In genomic region chr19:7054772-7055171, GRCm38 (mm10) we compare ENCODE assay signal across 12 mouse cellular contexts. TPM values are rescaled to one million over a fixed set of nuclear protein-coding genes. Genes with fewer than 3 reads are reported as not detected.
A peak's percentile ranks its signal among the peaks of the same experiment; 100 is the strongest.
DNase-seq lines count a peak whose midpoint lies in the region; ATAC-seq and TF ChIP-seq lines count a peak whose summit lies in the region.
"Had no signal": no experiment of that assay in that cellular context is flagged by ENCODE, and none has a peak within 500 bp of the region (broad histone marks: within the 10 kb centered on the region; RNA-seq: fewer than 3 reads in every experiment).

No protein-coding gene starts in this region.

- 47% methylated on average over 10 of the region's 10 CpGs for WGBS in embryonic facial prominence, embryonic 13.5 days
- 77% methylated on average over 10 of the region's 10 CpGs for WGBS in embryonic facial prominence, embryonic 10.5 days
- 39% methylated on average over 10 of the region's 10 CpGs for WGBS in lung, postnatal 0 days
- WGBS in stomach, embryonic 16.5 days = 47% methylated on average over 10 of the region's 10 CpGs

- no peak for TF ChIP-seq CTCF in lung, postnatal 0 days (IDR thresholded peaks at IDR 0.05)

- H3K4me2 ChIP-seq in embryonic facial prominence, embryonic 13.5 days = no peak overlapping the region
- H3K4me2 ChIP-seq in lung, postnatal 0 days (replicated peaks; ENCODE audit: low read depth, low read length) = no peak overlapping the region
- H3K4me2 ChIP-seq in stomach, embryonic 16.5 days (ENCODE audit: low read depth, low read length) = no peak overlapping the region
- H3K4me2 ChIP-seq: liver, embryonic 13.5 days had no signal

- no peaks in the 10 kb centered on the region for H3K36me3 ChIP-seq in embryonic facial prominence, embryonic 13.5 days
- H3K36me3 ChIP-seq in embryonic facial prominence, embryonic 10.5 days (replicated peaks) = no peaks in the 10 kb centered on the region
- H3K36me3 ChIP-seq in lung, postnatal 0 days (ENCODE audit: insufficient read depth, low read length) = no peaks in the 10 kb centered on the region
- no peaks in the 10 kb centered on the region for H3K36me3 ChIP-seq in stomach, embryonic 16.5 days (ENCODE audit: control insufficient read depth, insufficient read depth, low read length)
- H3K36me3 ChIP-seq: forebrain, embryonic 10.5 days; liver, embryonic 13.5 days had no signal

- H3K27me3 ChIP-seq in embryonic facial prominence, embryonic 13.5 days = no peaks in the 10 kb centered on the region
- peaks cover 47% of the 10 kb centered on the region for H3K27me3 ChIP-seq in embryonic facial prominence, embryonic 10.5 days (replicated peaks; ENCODE audit: low read depth, poor library complexity, severe bottlenecking)
- no peaks in the 10 kb centered on the region for H3K27me3 ChIP-seq in lung, postnatal 0 days (replicated peaks; ENCODE audit: insufficient read depth, low read length)
- no peaks in the 10 kb centered on the region for H3K27me3 ChIP-seq in stomach, embryonic 16.5 days (ENCODE audit: control insufficient read depth, insufficient read depth, low read length)
- H3K27me3 ChIP-seq: liver, embryonic 13.5 days had no signal

- peak overlapping the region; percentile 18; the same call in 1 of the 2 replicates for H3K27ac ChIP-seq in embryonic facial prominence, embryonic 13.5 days
- no peak overlapping the region for H3K27ac ChIP-seq in embryonic facial prominence, embryonic 10.5 days (replicated peaks)
- H3K27ac ChIP-seq in lung, postnatal 0 days (ENCODE audit: low read length) = no peak overlapping the region
- H3K27ac ChIP-seq in stomach, embryonic 16.5 days (ENCODE audit: low read length) = peak overlapping the region; percentile 16; the same call in 1 of the 2 replicates
- H3K27ac ChIP-seq: forebrain, embryonic 10.5 days; liver, embryonic 13.5 days had no signal

- H3K4me1 ChIP-seq in embryonic facial prominence, embryonic 13.5 days = peaks cover 29% of the 10 kb centered on the region
- peaks cover 29% of the 10 kb centered on the region for H3K4me1 ChIP-seq in embryonic facial prominence, embryonic 10.5 days
- H3K4me1 ChIP-seq in lung, postnatal 0 days (ENCODE audit: insufficient read depth, low read depth, low read length) = peaks cover 7% of the 10 kb centered on the region; the same call in 1 of the 2 replicates
- peaks cover 19% of the 10 kb centered on the region for H3K4me1 ChIP-seq in stomach, embryonic 16.5 days (ENCODE audit: control insufficient read depth, insufficient read depth, low read length)

- no peak for ATAC-seq in embryonic facial prominence, embryonic 13.5 days (ENCODE audit: insufficient number of reproducible peaks, insufficient read depth, low FRiP score, low TSS enrichment, low read depth)
- ATAC-seq in lung, postnatal 0 days = peak; percentile 13
- ATAC-seq in stomach, embryonic 16.5 days (ENCODE audit: insufficient read depth, low FRiP score) = no peak
- ATAC-seq: midbrain, embryonic 16.5 days had no signal

- DNase-seq in embryonic facial prominence, embryonic 10.5 days (ENCODE audit: low spot score) = no peak
- DNase-seq in lung, postnatal 0 days (ENCODE audit: low spot score) = peak; percentile 81
- DNase-seq in lung, postnatal 25 days (ENCODE audit: low spot score) = no peak
- peak; percentile 46 for DNase-seq in kidney, adult 9 months
- DNase-seq in thymus, postnatal 4 days = no peak
- no peak for DNase-seq in spleen, postnatal 4 days (ENCODE audit: low spot score in 2 of 2)
- DNase-seq: cerebellum, postnatal 14 days; liver, embryonic 13.5 days had no signal

- no peaks in the 10 kb centered on the region for H3K9me3 ChIP-seq in embryonic facial prominence, embryonic 13.5 days
- no peaks in the 10 kb centered on the region for H3K9me3 ChIP-seq in embryonic facial prominence, embryonic 10.5 days
- H3K9me3 ChIP-seq in lung, postnatal 0 days (ENCODE audit: low read length) = no peaks in the 10 kb centered on the region
- H3K9me3 ChIP-seq in stomach, embryonic 16.5 days (replicated peaks; ENCODE audit: control insufficient read depth, low read length) = no peaks in the 10 kb centered on the region
- H3K9me3 ChIP-seq: forebrain, embryonic 10.5 days; liver, embryonic 13.5 days had no signal

- no peak overlapping the region for H3K4me3 ChIP-seq in embryonic facial prominence, embryonic 13.5 days
- H3K4me3 ChIP-seq in embryonic facial prominence, embryonic 10.5 days = no peak overlapping the region
- H3K4me3 ChIP-seq in lung, postnatal 0 days (ENCODE audit: low read depth, low read length) = no peak overlapping the region
- H3K4me3 ChIP-seq in stomach, embryonic 16.5 days (replicated peaks; ENCODE audit: low read length) = no peak overlapping the region
- H3K4me3 ChIP-seq: forebrain, embryonic 10.5 days; liver, embryonic 13.5 days had no signal

- H3K9ac ChIP-seq in embryonic facial prominence, embryonic 13.5 days = 0 out of 2 replicates have a peak overlapping the region, but pooled peaks have one; percentile 4
- no peak overlapping the region for H3K9ac ChIP-seq in lung, postnatal 0 days (replicated peaks; ENCODE audit: low read depth)
- H3K9ac ChIP-seq in stomach, embryonic 16.5 days (ENCODE audit: low read length) = peak overlapping the region; percentile 32; the same call in 1 of the 2 replicates
- H3K9ac ChIP-seq: liver, embryonic 13.5 days had no signal

- TF ChIP-seq EP300 in lung, postnatal 0 days (IDR thresholded peaks at IDR 0.05) = peak; percentile 29; the same call in 1 of the 2 replicates

RNA-seq across cellular contexts. Expression of gene Macrod1, which starts 1.8 kb away (rescaled TPM):
- 7.1 and 9.0 TPM in 2 replicates for polyA plus RNA-seq in embryonic facial prominence, embryonic 13.5 days (2015; fragmentation: Nextera tagmentation; extraction: Ambion mirVana)
- 5.0 and 5.4 TPM in 2 replicates for polyA plus RNA-seq in embryonic facial prominence, embryonic 10.5 days (2016; fragmentation: Nextera tagmentation; extraction: Ambion mirVana)
- 16.0 and 19.4 TPM in 2 replicates for polyA plus RNA-seq in lung, postnatal 0 days (2015; fragmentation: Nextera tagmentation; extraction: Ambion mirVana)
- 10.0 and 14.0 TPM in 2 replicates for polyA plus RNA-seq in stomach, embryonic 16.5 days (2015; fragmentation: Nextera tagmentation; extraction: Ambion mirVana)

RNA-seq across cellular contexts. Expression of gene Stip1, which starts 15.0 kb away (rescaled TPM):
- polyA plus RNA-seq in embryonic facial prominence, embryonic 13.5 days (2015; fragmentation: Nextera tagmentation; extraction: Ambion mirVana) = 211 and 240 TPM in 2 replicates
- 453 and 489 TPM in 2 replicates for polyA plus RNA-seq in embryonic facial prominence, embryonic 10.5 days (2016; fragmentation: Nextera tagmentation; extraction: Ambion mirVana)
- polyA plus RNA-seq in lung, postnatal 0 days (2015; fragmentation: Nextera tagmentation; extraction: Ambion mirVana) = 51.8 and 58.5 TPM in 2 replicates
- 198 and 202 TPM in 2 replicates for polyA plus RNA-seq in stomach, embryonic 16.5 days (2015; fragmentation: Nextera tagmentation; extraction: Ambion mirVana)

RNA-seq across cellular contexts. Expression of gene Fermt3, which starts 35.5 kb away (rescaled TPM):
- polyA plus RNA-seq in embryonic facial prominence, embryonic 13.5 days (2015; fragmentation: Nextera tagmentation; extraction: Ambion mirVana) = 6.9 and 7.9 TPM in 2 replicates
- polyA plus RNA-seq in embryonic facial prominence, embryonic 10.5 days (2016; fragmentation: Nextera tagmentation; extraction: Ambion mirVana) = 7.1 and 8.0 TPM in 2 replicates
- 15.8 and 16.0 TPM in 2 replicates for polyA plus RNA-seq in lung, postnatal 0 days (2015; fragmentation: Nextera tagmentation; extraction: Ambion mirVana)
- polyA plus RNA-seq in stomach, embryonic 16.5 days (2015; fragmentation: Nextera tagmentation; extraction: Ambion mirVana) = 17.3 and 18.4 TPM in 2 replicates

RNA-seq across cellular contexts. Expression of gene Flrt1, which starts 50.8 kb away (rescaled TPM):
- polyA plus RNA-seq in embryonic facial prominence, embryonic 13.5 days (2015; fragmentation: Nextera tagmentation; extraction: Ambion mirVana) = 13.0 and 13.6 TPM in 2 replicates
- polyA plus RNA-seq in embryonic facial prominence, embryonic 10.5 days (2016; fragmentation: Nextera tagmentation; extraction: Ambion mirVana) = 2.5 and 2.9 TPM in 2 replicates
- 0.17 and 0.19 TPM in 2 replicates for polyA plus RNA-seq in lung, postnatal 0 days (2015; fragmentation: Nextera tagmentation; extraction: Ambion mirVana)
- polyA plus RNA-seq in stomach, embryonic 16.5 days (2015; fragmentation: Nextera tagmentation; extraction: Ambion mirVana) = 3.4 and 3.6 TPM in 2 replicates

RNA-seq across cellular contexts. Expression of gene Trpt1, which starts 58.8 kb away (rescaled TPM):
- 11.9 and 12.4 TPM in 2 replicates for polyA plus RNA-seq in embryonic facial prominence, embryonic 13.5 days (2015; fragmentation: Nextera tagmentation; extraction: Ambion mirVana)
- polyA plus RNA-seq in embryonic facial prominence, embryonic 10.5 days (2016; fragmentation: Nextera tagmentation; extraction: Ambion mirVana) = 8.3 and 8.8 TPM in 2 replicates
- polyA plus RNA-seq in lung, postnatal 0 days (2015; fragmentation: Nextera tagmentation; extraction: Ambion mirVana) = 11.0 and 11.5 TPM in 2 replicates
- polyA plus RNA-seq in stomach, embryonic 16.5 days (2015; fragmentation: Nextera tagmentation; extraction: Ambion mirVana) = 10.7 and 12.0 TPM in 2 replicates

Comparison
In these comparisons a context has a peak if more than half of its experiments do, and no peak if none do; other contexts are left out.
1. H3K27ac ChIP-seq: peak in embryonic facial prominence, embryonic 13.5 days (single experiment) and stomach, embryonic 16.5 days (single experiment); none in embryonic facial prominence, embryonic 10.5 days (single experiment) and lung, postnatal 0 days (single experiment).
2. DNase-seq: peak in lung, postnatal 0 days (single experiment) and kidney, adult 9 months (single experiment); none in embryonic facial prominence, embryonic 10.5 days (single experiment), lung, postnatal 25 days (single experiment), thymus, postnatal 4 days (single experiment) and spleen, postnatal 4 days (0 of 2).